Mouse (Mus musculus): ENCODE data around the gene Mxra8. TPM values are rescaled to one million over a fixed set of nuclear protein-coding genes. Genes with fewer than 3 reads are reported as not detected.

Mxra8 gene
- total RNA-seq (2021), result 10 to 100 TPM in 1 of 2 experiments, 1 to 10 TPM in 1; 9.0 to 14.0 TPM
- long read RNA-seq, experiment 1, partial matches to known transcripts, result 2 of 7 reads
- long read RNA-seq, experiment 1, other reads (novel, unspliced or antisense), result 5 of 7 reads
- long read RNA-seq, experiment 2, partial matches to known transcripts, result 0 of 6 reads
- long read RNA-seq, experiment 2, other reads (novel, unspliced or antisense), result 6 of 6 reads

- intact Hi-C loops (cut with DNase I), result no loop called here
These were observed at the start of gene Mxra8 for GRCm38 (mm10) chr4:155839483-155839910. TSS of gene Mxra8 (plus strand) at chr4:155839680.

GRCm38 (mm10) chr4:155790021-155790489, 49.4 kb upstream of the Mxra8 start, which contains the start of gene Ankrd65:
TSS of gene Ankrd65 (plus strand) at chr4:155790439.
- intact Hi-C loops (cut with DNase I), result no loop called here

More at GRCm38 (mm10) chr4:155839483-155839910, at the start of gene Mxra8:
- peak in 1 of 2 experiments; percentile 41 for DNase-seq (ENCODE audit: low spot score in 2 of 2)

GRCm38 (mm10) chr4:155790650-155791161, 48.8 kb upstream of the Mxra8 start:
- intact Hi-C loops (cut with DNase I), result no loop called here
- DNase-seq (ENCODE audit: low spot score in 2 of 2), result no peak

More at GRCm38 (mm10) chr4:155790021-155790489, 49.4 kb upstream of the Mxra8 start, which contains the start of gene Ankrd65:
- no peak for DNase-seq (ENCODE audit: low spot score in 2 of 2)

- no peak for DNase-seq (ENCODE audit: low spot score in 2 of 2)
- intact Hi-C loops (cut with DNase I), result no loop called here
These were observed 48.1 kb upstream of the Mxra8 start for GRCm38 (mm10) chr4:155791240-155791933.

- DNase-seq (ENCODE audit: low spot score in 2 of 2), result no peak
- intact Hi-C loops (cut with DNase I), result no loop called here
These were observed 45.8 kb upstream of the Mxra8 start for GRCm38 (mm10) chr4:155793730-155794129.

GRCm38 (mm10) chr4:155802075-155802474, 37.4 kb upstream of the Mxra8 start:
- intact Hi-C loops (cut with DNase I), result no loop called here
- no peak for DNase-seq (ENCODE audit: low spot score in 2 of 2)

GRCm38 (mm10) chr4:155802741-155803339, 36.6 kb upstream of the Mxra8 start, which contains the start of gene Mrpl20:
TSS of gene Mrpl20 (plus strand) at chr4:155802878.
- intact Hi-C loops (cut with DNase I), result no loop called here

GRCm38 (mm10) chr4:155803340-155804041, 36.0 kb upstream of the Mxra8 start:
- intact Hi-C loops (cut with DNase I), result no loop called here
- peak; percentile 95 to 98 for DNase-seq (ENCODE audit: low spot score in 2 of 2)

More at GRCm38 (mm10) chr4:155802741-155803339, 36.6 kb upstream of the Mxra8 start, which contains the start of gene Mrpl20:
- no peak for DNase-seq (ENCODE audit: low spot score in 2 of 2)

- DNase-seq (ENCODE audit: low spot score in 2 of 2), result no peak
- intact Hi-C loops (cut with DNase I), result no loop called here
These were observed 31.6 kb upstream of the Mxra8 start for GRCm38 (mm10) chr4:155807841-155808240.

- intact Hi-C loops (cut with DNase I), result loop anchor here (2.0 kb wide), 1 partner anchor 15 kb away; no protein-coding TSS in a partner anchor
- peak; percentile 94 to 96 for DNase-seq (ENCODE audit: low spot score in 2 of 2)
These were observed 27.4 kb upstream of the Mxra8 start, which contains the start of gene Ccnl2 for GRCm38 (mm10) chr4:155811929-155812664. TSS of gene Ccnl2 (plus strand) at chr4:155812489.

- DNase-seq (ENCODE audit: low spot score in 2 of 2), result no peak
- intact Hi-C loops (cut with DNase I), result loop anchor here (2.0 kb wide), 1 partner anchor 14 kb away; no protein-coding TSS in a partner anchor
These were observed 26.8 kb upstream of the Mxra8 start for GRCm38 (mm10) chr4:155812665-155813181.

GRCm38 (mm10) chr4:155817533-155817932, 21.9 kb upstream of the Mxra8 start:
- intact Hi-C loops (cut with DNase I), result no loop called here
- DNase-seq (ENCODE audit: low spot score in 2 of 2), result no peak

GRCm38 (mm10) chr4:155821025-155821424, 18.5 kb upstream of the Mxra8 start:
- intact Hi-C loops (cut with DNase I), result no loop called here
- no peak for DNase-seq (ENCODE audit: low spot score in 2 of 2)

GRCm38 (mm10) chr4:155823443-155823842, 16.0 kb upstream of the Mxra8 start:
- intact Hi-C loops (cut with DNase I), result no loop called here
- DNase-seq (ENCODE audit: low spot score in 2 of 2), result no peak

GRCm38 (mm10) chr4:155829866-155830265, 9.6 kb upstream of the Mxra8 start:
- DNase-seq (ENCODE audit: low spot score in 2 of 2), result no peak
- intact Hi-C loops (cut with DNase I), result no loop called here

GRCm38 (mm10) chr4:155830596-155830995, 8.9 kb upstream of the Mxra8 start:
- intact Hi-C loops (cut with DNase I), result no loop called here
- DNase-seq (ENCODE audit: low spot score in 2 of 2), result no peak

GRCm38 (mm10) chr4:155831205-155831766, 8.2 kb upstream of the Mxra8 start, which contains the start of gene Aurkaip1:
TSS of gene Aurkaip1 (plus strand) at chr4:155831272.
- peak; percentile 95 to 97 for DNase-seq (ENCODE audit: low spot score in 2 of 2)
- intact Hi-C loops (cut with DNase I), result no loop called here

- no peak for DNase-seq (ENCODE audit: low spot score in 2 of 2)
- intact Hi-C loops (cut with DNase I), result no loop called here
These were observed 7.6 kb upstream of the Mxra8 start for GRCm38 (mm10) chr4:155831831-155832230.
